Mouse (Mus musculus) intestine, embryonic 15.5 days (tissue): ENCODE data around the gene Slc30a5. TPM values are rescaled to one million over a fixed set of nuclear protein-coding genes. Genes with fewer than 3 reads are reported as not detected.
"Not testable (repeated sequence)": the region's sequence is repeated elsewhere in the genome, so short reads cannot be mapped to it uniquely, and the experiment has no call there.

Experiments
- ATAC-seq: fragments of 200-750 bp; cut with Nextera tagmentation; 2 replicates; pipeline ENCODE4 v1.8.0; 2017; ENCODE audit warnings: moderate TSS enrichment, moderate library complexity
- H3K27ac ChIP-seq: fragments of 300-500 bp; sonication (generic); 2 replicates; pipeline ENCODE4 v1.5.1; 2015; ENCODE audit warnings: mild to moderate bottlenecking, inconsistent platforms
- H3K27me3 ChIP-seq: fragments of 300-500 bp; sonication (generic); replicated peaks from 2 replicates; pipeline ENCODE4 v1.6.1; 2015; ENCODE audit warnings: inconsistent platforms
- H3K36me3 ChIP-seq: fragments of 300-500 bp; sonication (generic); 2 replicates; pipeline ENCODE4 v1.6.1; 2015; ENCODE audit warnings: inconsistent platforms
- H3K4me1 ChIP-seq: fragments of 300-500 bp; sonication (generic); replicated peaks from 2 replicates; pipeline ENCODE4 v1.6.1; 2015; ENCODE audit warnings: inconsistent platforms
- H3K4me2 ChIP-seq: fragments of 300-500 bp; sonication (generic); replicated peaks from 2 replicates; pipeline ENCODE4 v1.6.1; 2015; ENCODE audit warnings: mild to moderate bottlenecking, inconsistent platforms
- H3K4me3 ChIP-seq: fragments of 300-500 bp; sonication (generic); replicated peaks from 2 replicates; pipeline ENCODE4 v1.5.1; 2015; ENCODE audit warnings: inconsistent platforms
- H3K9ac ChIP-seq: fragments of 300-500 bp; sonication (generic); 2 replicates; pipeline ENCODE4 v1.6.1; 2015; ENCODE audit warnings: inconsistent platforms
- H3K9me3 ChIP-seq: fragments of 300-500 bp; sonication (generic); 2 replicates; pipeline ENCODE4 v1.6.1; 2016; ENCODE audit warnings: inconsistent platforms
- WGBS: fragments of 180-500 bp; shearing (Covaris S2); methylation state at CpG from one replicate; pipeline ENCODE4 v1.1.7; 2015; 5-methylcytosine and 5-hydroxymethylcytosine counted together
- polyA plus RNA-seq: library from polyadenylated mRNA; unstranded; fragments of >200 nt; fragmentation: Nextera tagmentation; extraction: Ambion mirVana; gene quantifications from 2 replicates; pipeline ENCODE4 v1.2.1, GENCODE M21; 2015

The Slc30a5 gene
- polyA plus RNA-seq, 1 experiment from 2014 or later: 68.7 TPM

DNA sequence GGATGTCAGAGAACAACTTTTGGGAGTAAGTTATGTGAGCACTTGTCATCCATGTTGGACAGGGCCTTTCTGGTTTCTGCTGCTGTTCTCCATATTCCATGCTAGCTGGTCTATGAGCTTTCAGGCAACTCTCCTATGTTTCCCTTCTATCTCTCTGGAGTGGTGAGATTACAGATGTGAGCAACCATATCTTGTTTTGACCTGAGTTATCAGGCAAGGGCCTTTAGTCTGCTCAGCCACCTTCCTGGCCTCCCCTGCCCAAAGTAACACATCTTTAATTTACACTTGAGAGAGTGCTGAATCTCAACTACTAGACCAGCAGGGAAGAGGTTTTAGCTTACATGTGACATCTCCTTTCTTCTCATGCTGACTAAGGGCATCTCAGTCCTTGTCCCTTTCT lies 32.5 kb upstream of the Slc30a5 start:
- Histone ChIP-seq H3K4me2 (no peak overlapping the region), H3K9me3 (no peaks in the 10 kb centered on the region), H3K27me3 (no peaks in the 10 kb centered on the region), H3K9ac (no peak overlapping the region), H3K4me3 (no peak overlapping the region), H3K27ac (no peak overlapping the region), H3K4me1 (no peaks in the 10 kb centered on the region), H3K36me3 (no peaks in the 10 kb centered on the region)
- no peak for ATAC-seq

DNA sequence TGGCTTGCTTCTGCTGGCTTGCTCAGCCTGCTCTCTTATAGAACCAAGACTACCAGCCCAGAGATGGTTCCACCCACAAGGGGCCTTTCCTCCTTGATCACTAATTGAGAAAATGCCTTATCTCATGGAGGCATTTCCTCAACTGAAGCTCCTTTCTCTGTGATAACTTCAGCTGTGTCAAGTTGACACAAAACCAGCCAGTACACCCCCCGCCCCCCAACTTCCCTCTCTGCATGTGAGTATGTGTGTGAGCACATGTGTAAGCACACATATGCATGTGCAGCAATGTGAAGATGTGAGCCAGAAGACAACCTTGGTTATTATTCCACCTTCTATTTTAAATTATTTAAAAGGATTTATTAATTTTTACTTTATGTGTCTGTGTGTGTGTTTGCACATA lies 30.7 kb upstream of the Slc30a5 start:
- not testable (repeated sequence) for H3K9me3 ChIP-seq, H3K4me1 ChIP-seq, H3K4me3 ChIP-seq, H3K9ac ChIP-seq, H3K4me2 ChIP-seq, H3K27ac ChIP-seq, H3K27me3 ChIP-seq, H3K36me3 ChIP-seq, ATAC-seq
- 87% methylated on average over 1 of the region's 1 CpGs for WGBS

DNA sequence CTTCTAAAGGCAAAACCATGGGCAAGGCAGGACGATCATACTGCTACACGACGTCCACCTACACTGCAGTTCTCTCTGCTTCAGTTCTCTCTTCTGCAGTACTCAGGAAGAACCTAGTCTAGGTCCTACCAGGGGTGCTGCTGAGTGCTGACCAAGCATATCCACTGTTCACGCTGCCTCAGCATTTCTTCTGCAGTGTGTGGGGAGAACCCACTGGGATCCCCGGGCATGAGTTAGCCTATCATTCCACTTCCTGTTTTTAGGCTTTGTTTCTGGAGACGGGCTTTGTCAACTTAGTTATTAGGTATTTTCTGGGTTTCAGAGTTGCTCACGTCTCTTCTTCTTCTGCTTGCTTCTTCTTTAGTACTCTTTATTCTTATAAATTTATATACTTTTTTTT lies 25.9 kb upstream of the Slc30a5 start:
- H3K27ac ChIP-seq: no peak overlapping the region
- ATAC-seq: no peak
- H3K4me2 ChIP-seq: no peak overlapping the region
- no peaks in the 10 kb centered on the region for H3K9me3 ChIP-seq
- no peaks in the 10 kb centered on the region for H3K4me1 ChIP-seq
- no peaks in the 10 kb centered on the region for H3K27me3 ChIP-seq
- no peak overlapping the region for H3K4me3 ChIP-seq
- WGBS: 84% methylated on average over 7 of the region's 7 CpGs
- no peak overlapping the region for H3K9ac ChIP-seq
- H3K36me3 ChIP-seq: no peaks in the 10 kb centered on the region

DNA sequence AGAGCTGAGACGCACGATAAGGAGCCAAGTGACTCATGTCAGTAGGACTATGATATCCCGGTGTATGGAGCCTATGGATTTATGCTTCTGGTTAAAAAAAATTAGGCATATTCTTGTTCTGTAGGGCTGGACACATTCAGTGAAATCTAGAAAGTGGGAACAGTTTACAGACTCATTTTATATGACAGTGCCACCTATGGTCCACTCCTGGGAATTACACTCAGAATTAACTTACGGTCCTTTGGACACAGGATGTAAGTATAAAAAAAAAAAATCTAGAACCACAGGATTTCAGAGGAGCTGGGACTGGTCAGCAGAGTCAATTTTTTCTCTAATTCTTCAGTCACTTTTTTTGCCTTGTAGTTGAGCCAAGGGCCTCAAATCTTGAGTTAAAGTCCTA lies 20.9 kb upstream of the Slc30a5 start:
- Histone ChIP-seq H3K4me3 (no peak overlapping the region), H3K9ac (no peak overlapping the region), H3K27me3 (no peaks in the 10 kb centered on the region), H3K4me1 (no peaks in the 10 kb centered on the region), H3K36me3 (no peaks in the 10 kb centered on the region), H3K9me3 (no peaks in the 10 kb centered on the region), H3K4me2 (no peak overlapping the region), H3K27ac (no peak overlapping the region)
- ATAC-seq: no peak; the same call in 1 of the 2 replicates
- WGBS: 47% methylated on average over 4 of the region's 4 CpGs

DNA sequence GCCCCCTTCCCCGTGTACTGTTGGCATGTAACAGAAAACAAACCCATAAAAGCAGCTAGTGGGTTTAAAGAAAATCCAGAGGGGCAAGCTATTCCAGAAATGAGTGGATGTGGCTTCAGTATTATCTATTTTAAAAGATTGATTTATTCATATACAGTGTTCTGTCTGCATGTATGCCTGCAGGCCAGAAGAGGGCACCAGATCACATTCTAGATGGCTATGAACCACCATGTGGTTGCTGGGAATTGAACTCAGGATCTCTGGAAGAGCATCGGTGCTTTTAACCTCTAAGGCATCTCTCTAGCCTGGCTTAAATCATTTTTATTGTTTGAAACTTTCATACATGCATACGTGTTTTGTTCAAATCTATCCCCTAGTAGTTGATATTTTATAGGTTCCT lies 19.9 kb upstream of the Slc30a5 start:
- Histone ChIP-seq H3K4me1 (no peaks in the 10 kb centered on the region), H3K9ac (no peak overlapping the region), H3K27ac (no peak overlapping the region), H3K27me3 (no peaks in the 10 kb centered on the region), H3K4me3 (no peak overlapping the region), H3K9me3 (no peaks in the 10 kb centered on the region), H3K36me3 (no peaks in the 10 kb centered on the region), H3K4me2 (no peak overlapping the region)
- no peak for ATAC-seq
- 72% methylated on average over 3 of the region's 3 CpGs for WGBS

DNA sequence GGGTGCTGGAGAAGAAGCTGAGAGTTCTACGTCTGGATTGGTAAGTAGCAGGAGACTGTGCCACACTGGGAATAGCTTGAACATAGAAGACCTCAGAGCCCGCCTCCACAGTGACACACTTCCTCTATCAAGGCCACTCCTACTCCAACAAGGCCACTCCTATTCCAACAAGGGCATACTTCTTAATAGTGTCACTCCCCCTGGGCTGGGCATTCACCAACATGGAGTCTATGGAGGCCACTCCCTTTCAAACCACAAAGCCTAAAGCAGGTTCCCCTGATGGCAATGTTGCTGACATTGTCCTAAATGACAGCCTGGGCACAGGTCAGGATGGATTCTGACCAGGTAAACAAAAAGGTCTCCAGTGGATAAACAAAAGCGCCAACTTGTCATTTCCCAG lies 15.9 kb upstream of the Slc30a5 start:
- no peak for ATAC-seq
- H3K9me3 ChIP-seq: no peaks in the 10 kb centered on the region
- no peak overlapping the region for H3K9ac ChIP-seq
- H3K4me2 ChIP-seq: no peak overlapping the region
- 97% methylated on average over 3 of the region's 3 CpGs for WGBS
- H3K4me3 ChIP-seq: no peak overlapping the region
- H3K4me1 ChIP-seq: 0 out of 2 replicates have a peak, but pooled peaks cover 2% of the 10 kb centered on the region
- no peaks in the 10 kb centered on the region for H3K27me3 ChIP-seq
- no peak overlapping the region for H3K27ac ChIP-seq
- H3K36me3 ChIP-seq: no peaks in the 10 kb centered on the region

DNA sequence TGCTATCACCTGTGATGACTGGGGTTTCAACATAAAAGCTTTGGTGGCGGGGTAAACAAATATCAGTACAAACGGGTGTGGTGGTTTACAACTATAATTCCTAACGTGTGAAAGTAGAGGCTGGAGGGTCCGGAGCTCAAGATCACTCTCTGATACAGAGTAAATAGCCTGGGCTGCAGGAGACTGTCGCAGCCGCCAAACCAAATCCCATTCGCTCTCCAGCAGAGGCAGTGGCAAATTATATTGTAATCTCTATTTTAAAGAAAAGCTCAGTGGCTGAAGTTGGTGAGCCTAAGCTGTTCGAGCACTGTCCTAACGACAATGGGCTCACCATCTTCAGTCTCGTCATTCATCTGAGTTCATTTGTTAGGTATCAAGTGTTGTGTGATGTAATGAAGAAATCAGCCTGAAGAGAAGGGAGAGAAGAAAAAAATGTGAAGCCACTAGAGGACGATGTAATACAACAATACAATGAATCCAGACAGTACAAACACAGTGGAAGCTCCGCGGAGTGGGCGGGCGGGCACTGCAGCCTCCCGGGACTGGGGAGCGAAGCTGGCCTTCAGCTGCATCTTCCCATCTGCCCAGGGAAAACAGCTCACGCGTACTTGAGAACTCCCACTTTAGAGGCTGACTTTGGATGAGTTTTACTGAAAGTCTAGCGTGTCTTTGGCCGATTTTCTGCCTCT lies 13.8 kb upstream of the Slc30a5 start:
- H3K9ac ChIP-seq: no peak overlapping the region
- 43% methylated on average over 21 of the region's 21 CpGs for WGBS
- no peaks in the 10 kb centered on the region for H3K36me3 ChIP-seq
- no peaks in the 10 kb centered on the region for H3K9me3 ChIP-seq
- H3K27ac ChIP-seq: no peak overlapping the region
- no peak overlapping the region for H3K4me3 ChIP-seq
- H3K4me2 ChIP-seq: peak overlapping the region; percentile 41
- ATAC-seq: no peak
- H3K4me1 ChIP-seq: 0 out of 2 replicates have a peak, but pooled peaks cover 2% of the 10 kb centered on the region
- no peaks in the 10 kb centered on the region for H3K27me3 ChIP-seq

DNA sequence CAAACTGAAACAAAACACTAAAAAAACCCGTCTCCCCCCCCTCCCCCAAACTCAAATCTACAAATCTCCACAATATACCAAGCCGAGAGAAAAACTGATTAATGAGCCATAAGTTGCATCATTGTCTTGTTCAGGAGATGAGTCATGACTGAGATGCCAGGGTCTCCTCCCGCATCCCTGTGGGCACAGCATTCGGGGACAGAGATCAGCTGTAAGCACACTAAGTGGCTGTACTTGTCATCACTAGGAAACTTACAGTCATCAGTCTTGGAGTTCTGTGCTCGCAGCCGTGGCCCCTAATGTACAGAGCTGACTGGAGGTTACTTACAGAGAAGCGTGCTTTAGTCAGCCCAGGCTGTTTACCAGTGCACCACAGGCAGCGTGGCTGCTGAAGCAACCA lies 13.0 kb upstream of the Slc30a5 start:
- Histone ChIP-seq H3K4me2 (no peak overlapping the region), H3K27ac (no peak overlapping the region), H3K4me3 (no peak overlapping the region), H3K9ac (no peak overlapping the region), H3K9me3 (no peaks in the 10 kb centered on the region), H3K36me3 (no peaks in the 10 kb centered on the region), H3K4me1 (0 out of 2 replicates have a peak, but pooled peaks cover 2% of the 10 kb centered on the region), H3K27me3 (no peaks in the 10 kb centered on the region)
- 79% methylated on average over 8 of the region's 8 CpGs for WGBS
- ATAC-seq: no peak

DNA sequence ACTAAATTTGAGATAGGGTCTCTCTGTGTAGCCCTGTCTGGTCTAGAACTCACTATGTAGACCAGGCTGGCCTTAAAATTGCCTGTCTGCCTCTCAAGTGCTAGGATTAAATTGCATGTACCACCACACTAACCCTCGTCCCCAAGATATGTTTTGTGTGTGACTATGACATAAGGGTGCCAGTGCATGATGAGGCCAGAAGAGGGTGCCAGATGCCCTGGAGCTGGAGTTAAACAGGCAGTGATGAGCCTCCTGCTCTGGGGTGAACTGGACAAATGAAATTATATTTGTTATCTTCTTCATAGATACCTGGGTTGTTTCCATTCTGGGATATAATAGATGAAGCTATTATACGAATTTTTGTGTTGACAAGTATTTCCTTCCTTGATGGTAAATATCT lies 10.7 kb upstream of the Slc30a5 start:
- 72% methylated on average over 2 of the region's 2 CpGs for WGBS
- Histone ChIP-seq H3K4me2 (no peak overlapping the region), H3K36me3 (no peaks in the 10 kb centered on the region), H3K9me3 (no peaks in the 10 kb centered on the region), H3K4me3 (no peak overlapping the region), H3K4me1 (0 out of 2 replicates have a peak, but pooled peaks cover 2% of the 10 kb centered on the region), H3K9ac (no peak overlapping the region), H3K27me3 (no peaks in the 10 kb centered on the region), H3K27ac (no peak overlapping the region)
- ATAC-seq: peak; percentile 37; the same call in 1 of the 2 replicates

DNA sequence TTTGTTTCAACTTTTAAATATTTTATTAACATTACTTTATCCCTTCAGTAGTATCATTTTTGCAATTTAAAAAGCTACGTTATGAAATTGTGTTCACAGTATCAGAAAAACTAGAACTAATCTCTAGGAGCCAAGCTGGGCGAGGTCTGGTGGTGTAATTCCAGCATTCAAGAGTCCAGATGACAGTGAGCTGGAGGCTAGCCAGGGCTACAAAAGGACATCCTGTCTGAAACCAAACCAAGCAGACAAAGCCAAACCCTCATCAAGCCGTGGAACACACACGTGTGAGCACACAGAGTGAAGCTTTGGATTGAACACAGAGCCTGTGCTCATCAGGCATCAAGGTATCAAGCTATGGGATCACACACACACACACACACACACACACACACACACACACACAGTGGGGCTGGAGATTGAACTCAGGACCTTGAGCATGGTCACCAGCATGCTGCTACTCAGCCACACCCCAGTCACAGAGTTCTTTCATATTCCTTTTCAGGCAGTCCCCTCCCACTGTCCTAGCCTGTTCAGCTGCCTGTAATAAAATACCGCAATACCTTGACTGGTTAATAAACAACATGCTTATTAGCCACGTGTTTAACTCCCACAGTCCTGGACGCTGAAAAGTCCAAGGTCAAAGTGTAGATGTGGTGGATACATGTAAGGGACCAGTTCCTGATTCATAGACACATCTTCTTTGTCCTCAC lies 9.9 kb upstream of the Slc30a5 start:
- WGBS: 54% methylated on average over 7 of the region's 7 CpGs
- Histone ChIP-seq H3K9ac (no peak overlapping the region), H3K4me2 (no peak overlapping the region), H3K27ac (peak overlapping the region; percentile 42; the same call in 1 of the 2 replicates), H3K36me3 (no peaks in the 10 kb centered on the region), H3K27me3 (no peaks in the 10 kb centered on the region), H3K4me1 (0 out of 2 replicates have a peak, but pooled peaks cover 2% of the 10 kb centered on the region), H3K4me3 (no peak overlapping the region), H3K9me3 (no peaks in the 10 kb centered on the region)
- peak; percentile 96 for ATAC-seq

DNA sequence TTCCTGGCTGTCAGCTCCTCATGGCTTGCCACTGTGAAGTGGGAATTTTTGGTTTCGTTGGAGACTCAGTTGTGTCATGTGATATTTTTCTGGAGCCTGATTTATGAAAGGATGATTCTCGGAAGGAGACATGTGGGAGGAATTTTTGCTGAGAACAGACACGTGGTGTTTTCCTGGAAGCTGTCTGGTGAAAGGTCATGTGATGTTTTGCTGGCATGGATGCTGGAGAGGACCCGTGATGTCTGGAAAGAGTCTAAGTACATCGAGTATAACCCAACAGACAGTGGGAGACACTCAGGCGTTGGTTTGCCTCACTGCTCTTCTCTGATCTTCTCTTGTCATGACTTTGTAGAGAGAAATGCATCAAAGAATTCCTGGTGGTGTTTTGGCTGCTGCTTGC lies 8.5 kb upstream of the Slc30a5 start:
- H3K4me1 ChIP-seq: no peaks in the 10 kb centered on the region
- no peaks in the 10 kb centered on the region for H3K27me3 ChIP-seq
- H3K9me3 ChIP-seq: no peaks in the 10 kb centered on the region
- WGBS: 66% methylated on average over 6 of the region's 6 CpGs
- H3K4me2 ChIP-seq: no peak overlapping the region
- no peak for ATAC-seq
- H3K4me3 ChIP-seq: no peak overlapping the region
- no peak overlapping the region for H3K27ac ChIP-seq
- H3K9ac ChIP-seq: no peak overlapping the region
- H3K36me3 ChIP-seq: no peaks in the 10 kb centered on the region

DNA sequence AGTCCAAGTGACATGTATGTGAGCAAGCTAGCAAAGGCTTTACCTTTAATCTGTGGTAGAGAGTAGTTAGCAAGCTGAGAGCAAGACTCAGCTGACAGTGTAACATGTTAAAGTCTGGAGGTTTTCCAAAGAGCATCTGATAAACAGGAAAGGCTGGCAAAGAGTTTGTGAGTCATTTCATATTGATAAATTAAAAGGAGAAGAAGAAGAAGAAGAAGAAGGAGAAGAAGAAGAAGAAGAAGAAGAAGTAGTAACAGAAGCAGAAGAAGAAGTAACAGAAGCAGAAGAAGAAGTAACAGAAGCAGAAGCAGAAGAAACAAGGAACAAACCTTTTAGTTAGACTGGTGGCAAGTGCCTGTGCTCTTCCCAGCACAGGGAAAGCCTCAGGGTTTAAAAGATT lies 1.6 kb upstream of the Slc30a5 start:
- H3K36me3 ChIP-seq: no peaks in the 10 kb centered on the region
- no peak for ATAC-seq
- H3K9me3 ChIP-seq: no peaks in the 10 kb centered on the region
- no peaks in the 10 kb centered on the region for H3K27me3 ChIP-seq
- H3K4me3 ChIP-seq: no peak overlapping the region
- H3K4me1 ChIP-seq: peaks cover 8% of the 10 kb centered on the region
- H3K27ac ChIP-seq: no peak overlapping the region
- no peak overlapping the region for H3K4me2 ChIP-seq
- H3K9ac ChIP-seq: no peak overlapping the region

DNA sequence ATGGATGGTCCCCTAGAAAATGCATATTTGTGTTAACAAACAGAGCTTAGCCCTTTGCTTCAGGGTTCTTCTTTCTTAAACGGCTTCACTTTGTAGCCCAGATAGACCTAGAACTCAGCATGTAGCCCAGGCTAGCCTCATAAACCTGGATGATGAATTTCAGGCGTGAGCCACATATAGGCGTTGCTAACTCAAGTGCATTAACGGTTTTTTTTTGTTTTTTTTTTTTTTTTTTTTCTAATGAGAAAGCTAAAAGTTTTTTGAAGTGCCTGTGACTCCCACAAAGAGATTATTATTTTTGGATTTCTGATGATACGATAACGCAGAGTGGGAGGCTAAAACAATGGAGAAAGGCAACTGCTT lies 394 bp upstream of the Slc30a5 start:
- Histone ChIP-seq H3K9me3 (no peaks in the 10 kb centered on the region), H3K36me3 (no peaks in the 10 kb centered on the region), H3K4me3 (peak overlapping the region; percentile 90; the same call in 1 of the 2 replicates), H3K4me1 (peaks cover 8% of the 10 kb centered on the region), H3K27ac (no peak overlapping the region), H3K9ac (no peak overlapping the region), H3K27me3 (no peaks in the 10 kb centered on the region), H3K4me2 (peak overlapping the region; percentile 38; the same call in 1 of the 2 replicates)
- ATAC-seq: no peak
- WGBS: 48% methylated on average over 6 of the region's 6 CpGs
